ENCODE assay signal across 28 mouse cellular contexts in genomic region chr16:35714689-35715088, GRCm38 (mm10). TPM values are rescaled to one million over a fixed set of nuclear protein-coding genes. Genes with fewer than 3 reads are reported as not detected.
DNase-seq lines count a peak whose midpoint lies in the region; ATAC-seq and TF ChIP-seq lines count a peak whose summit lies in the region.
"Had no signal": no experiment of that assay in that cellular context is flagged by ENCODE, and none has a peak within 500 bp of the region (broad histone marks: within the 10 kb centered on the region; RNA-seq: fewer than 3 reads in every experiment).

No protein-coding gene starts in this region.

- no peaks in the 10 kb centered on the region; the same call in 1 of the 2 replicates for H3K9me3 ChIP-seq in forebrain, embryonic 13.5 days (replicated peaks)
- H3K9me3 ChIP-seq in forebrain, postnatal 0 days (ENCODE audit: low read length): 0 out of 2 replicates have a peak, but pooled peaks cover 3% of the 10 kb centered on the region
- H3K9me3 ChIP-seq in hindbrain, embryonic 13.5 days: no peaks in the 10 kb centered on the region
- H3K9me3 ChIP-seq in hindbrain, embryonic 11.5 days (ENCODE audit: control insufficient read depth, low read length): no peaks in the 10 kb centered on the region
- no peaks in the 10 kb centered on the region for H3K9me3 ChIP-seq in hindbrain, embryonic 15.5 days
- H3K9me3 ChIP-seq: embryonic facial prominence, embryonic 10.5 days; embryonic facial prominence, embryonic 15.5 days; kidney, embryonic 15.5 days; liver, embryonic 12.5 days had no signal

- peaks cover 12% of the 10 kb centered on the region; the same call in 1 of the 2 replicates for H3K4me1 ChIP-seq in forebrain, embryonic 13.5 days
- no peaks in the 10 kb centered on the region for H3K4me1 ChIP-seq in forebrain, postnatal 0 days (ENCODE audit: insufficient read depth)
- H3K4me1 ChIP-seq in hindbrain, embryonic 13.5 days (replicated peaks): peaks cover 32% of the 10 kb centered on the region
- no peaks in the 10 kb centered on the region; the same call in 1 of the 2 replicates for H3K4me1 ChIP-seq in hindbrain, embryonic 11.5 days (replicated peaks; ENCODE audit: control insufficient read depth, insufficient read depth, low read length)
- H3K4me1 ChIP-seq in hindbrain, embryonic 15.5 days (replicated peaks): peaks cover 19% of the 10 kb centered on the region
- no peaks in the 10 kb centered on the region for H3K4me1 ChIP-seq in olfactory bulb, adult 2 months (ENCODE audit: control insufficient read depth, insufficient read depth, low read length)
- H3K4me1 ChIP-seq: liver, embryonic 12.5 days had no signal

- H3K4me3 ChIP-seq in forebrain, embryonic 13.5 days: no peak overlapping the region
- H3K4me3 ChIP-seq in forebrain, postnatal 0 days (ENCODE audit: low read depth, low read length): no peak overlapping the region
- H3K4me3 ChIP-seq in hindbrain, embryonic 13.5 days: no peak overlapping the region
- H3K4me3 ChIP-seq in hindbrain, embryonic 11.5 days (ENCODE audit: low read depth, low read length): no peak overlapping the region
- no peak overlapping the region for H3K4me3 ChIP-seq in hindbrain, embryonic 15.5 days
- H3K4me3 ChIP-seq in olfactory bulb, adult 2 months (ENCODE audit: insufficient read depth, low read depth, low read length): no peak overlapping the region
- H3K4me3 ChIP-seq: embryonic facial prominence, embryonic 10.5 days; embryonic facial prominence, embryonic 15.5 days; gastrocnemius, adult 2 months; kidney, embryonic 15.5 days; layer of hippocampus, adult 2 months; liver, embryonic 12.5 days; myocyte had no signal

- DNase-seq in forebrain, postnatal 0 days: no peak
- no peak for DNase-seq in hindbrain, embryonic 11.5 days (ENCODE audit: low spot score)
- no peak for DNase-seq in lung, postnatal 4 days
- DNase-seq: adrenal gland, adult 2 months; cerebellum, adult 8-10 months; cerebellum, postnatal 25 days; gastrocnemius, adult 2 months; gastrocnemius, postnatal 36 days; heart, adult 18-20 months; heart, postnatal 36 days; kidney, adult 18-20 months; kidney, postnatal 25 days; liver, postnatal 0 days; lung, postnatal 36 days had no signal

- WGBS in forebrain, embryonic 13.5 days: 90% methylated on average over 7 of the region's 7 CpGs
- WGBS in forebrain, postnatal 0 days: 85% methylated on average over 7 of the region's 7 CpGs
- 83% methylated on average over 7 of the region's 7 CpGs for WGBS in hindbrain, embryonic 13.5 days
- WGBS in hindbrain, embryonic 11.5 days: 90% methylated on average over 7 of the region's 7 CpGs
- WGBS in hindbrain, embryonic 15.5 days: 75% methylated on average over 7 of the region's 7 CpGs
- 54% methylated on average over 7 of the region's 7 CpGs for WGBS in olfactory bulb, adult 2 months

- H3K9ac ChIP-seq in forebrain, embryonic 13.5 days: no peak overlapping the region
- H3K9ac ChIP-seq in forebrain, postnatal 0 days: no peak overlapping the region
- H3K9ac ChIP-seq in hindbrain, embryonic 13.5 days: no peak overlapping the region
- no peak overlapping the region for H3K9ac ChIP-seq in hindbrain, embryonic 11.5 days (ENCODE audit: low read depth, low read length)
- no peak overlapping the region for H3K9ac ChIP-seq in hindbrain, embryonic 15.5 days
- H3K9ac ChIP-seq: embryonic facial prominence, embryonic 15.5 days; kidney, embryonic 15.5 days; liver, embryonic 12.5 days; liver, postnatal 0 days had no signal

- no peak for ATAC-seq in forebrain, embryonic 13.5 days
- no peak for ATAC-seq in forebrain, postnatal 0 days
- peak; percentile 55; the same call in 1 of the 2 replicates for ATAC-seq in hindbrain, embryonic 13.5 days (ENCODE audit: low FRiP score)
- no peak for ATAC-seq in hindbrain, embryonic 11.5 days (ENCODE audit: low FRiP score)
- ATAC-seq in hindbrain, embryonic 15.5 days (ENCODE audit: low FRiP score, low read depth): peak; percentile 46; the same call in 1 of the 2 replicates
- no peak for ATAC-seq in megakaryocyte progenitor cell, adult 5-6 weeks (replicated peaks; ENCODE audit: poor library complexity)
- ATAC-seq: activated CD4-positive, CD25-positive, alpha-beta regulatory T cell, adult 4 months; liver, embryonic 12.5 days; liver, postnatal 0 days had no signal

- H3K36me3 ChIP-seq in forebrain, embryonic 13.5 days (ENCODE audit: poor library complexity, severe bottlenecking): peaks cover 20% of the 10 kb centered on the region
- H3K36me3 ChIP-seq in forebrain, postnatal 0 days (ENCODE audit: insufficient read depth): peaks cover 19% of the 10 kb centered on the region
- H3K36me3 ChIP-seq in hindbrain, embryonic 13.5 days: peaks cover 31% of the 10 kb centered on the region
- H3K36me3 ChIP-seq in hindbrain, embryonic 11.5 days (ENCODE audit: control insufficient read depth, insufficient read depth, low read length): no peaks in the 10 kb centered on the region
- peaks cover 14% of the 10 kb centered on the region; the same call in 1 of the 2 replicates for H3K36me3 ChIP-seq in hindbrain, embryonic 15.5 days

- H3K4me2 ChIP-seq in forebrain, embryonic 13.5 days: no peak overlapping the region
- no peak overlapping the region for H3K4me2 ChIP-seq in forebrain, postnatal 0 days (ENCODE audit: low read depth)
- H3K4me2 ChIP-seq in hindbrain, embryonic 13.5 days: no peak overlapping the region
- H3K4me2 ChIP-seq in hindbrain, embryonic 11.5 days (replicated peaks; ENCODE audit: low read depth, low read length): no peak overlapping the region
- no peak overlapping the region for H3K4me2 ChIP-seq in hindbrain, embryonic 15.5 days
- H3K4me2 ChIP-seq: embryonic facial prominence, embryonic 15.5 days; heart, embryonic 11.5 days; kidney, embryonic 15.5 days; liver, embryonic 12.5 days had no signal

- H3K27me3 ChIP-seq in forebrain, embryonic 13.5 days: no peaks in the 10 kb centered on the region
- no peaks in the 10 kb centered on the region for H3K27me3 ChIP-seq in forebrain, postnatal 0 days (ENCODE audit: insufficient read depth, low read length)
- no peaks in the 10 kb centered on the region for H3K27me3 ChIP-seq in hindbrain, embryonic 13.5 days
- H3K27me3 ChIP-seq in hindbrain, embryonic 11.5 days (ENCODE audit: control insufficient read depth, insufficient read depth, low read length): no peaks in the 10 kb centered on the region
- H3K27me3 ChIP-seq in hindbrain, embryonic 15.5 days: no peaks in the 10 kb centered on the region
- H3K27me3 ChIP-seq: CH12.LX; embryonic facial prominence, embryonic 15.5 days; kidney, embryonic 15.5 days; liver, embryonic 12.5 days had no signal

- TF ChIP-seq POLR2A in olfactory bulb, adult 2 months (IDR thresholded peaks at IDR 0.05; ENCODE audit: insufficient read depth, low read depth, low read length): no peak

- 0 out of 2 replicates have a peak overlapping the region, but pooled peaks have one; percentile 14 for H3K27ac ChIP-seq in forebrain, embryonic 13.5 days
- no peak overlapping the region for H3K27ac ChIP-seq in forebrain, postnatal 0 days (ENCODE audit: low read depth, low read length)
- H3K27ac ChIP-seq in hindbrain, embryonic 13.5 days: 0 out of 2 replicates have a peak overlapping the region, but pooled peaks have one; percentile 13
- no peak overlapping the region for H3K27ac ChIP-seq in hindbrain, embryonic 11.5 days (ENCODE audit: low read depth, low read length)
- 0 out of 2 replicates have a peak overlapping the region, but pooled peaks have one; percentile 46 for H3K27ac ChIP-seq in hindbrain, embryonic 15.5 days (replicated peaks)
- H3K27ac ChIP-seq in olfactory bulb, adult 2 months (ENCODE audit: insufficient read depth, low read depth, low read length): 0 out of 2 replicates have a peak overlapping the region, but pooled peaks have one; percentile 23
- H3K27ac ChIP-seq: embryonic facial prominence, embryonic 10.5 days; embryonic facial prominence, embryonic 15.5 days; kidney, embryonic 15.5 days; layer of hippocampus, adult 2 months; liver, embryonic 12.5 days had no signal

- no peak for TF ChIP-seq CTCF in forebrain, postnatal 0 days (IDR thresholded peaks at IDR 0.05; ENCODE audit: low read depth)
- no peak for TF ChIP-seq CTCF in olfactory bulb, adult 2 months (IDR thresholded peaks at IDR 0.05; ENCODE audit: insufficient read depth, low read depth, low read length)

RNA-seq across cellular contexts. Expression of gene Dirc2, which starts 54.5 kb away (rescaled TPM):
- polyA plus RNA-seq in forebrain, embryonic 13.5 days (2015; fragmentation: Nextera tagmentation; extraction: Ambion mirVana): 22.6 and 23.8 TPM in 2 replicates
- total RNA-seq in forebrain, postnatal 0 days (2014; rRNA removed): 80.9 and 90.9 TPM in 2 replicates
- polyA plus RNA-seq in forebrain, postnatal 0 days (2015; fragmentation: Nextera tagmentation; extraction: Ambion mirVana): 41.6 and 50.1 TPM in 2 replicates
- 27.1 and 30.8 TPM in 2 replicates for polyA plus RNA-seq in hindbrain, embryonic 13.5 days (2015; fragmentation: Nextera tagmentation; extraction: Ambion mirVana)
- 20.1 and 21.1 TPM in 2 replicates for polyA plus RNA-seq in hindbrain, embryonic 11.5 days (2014; fragmentation: Nextera tagmentation; extraction: Ambion mirVana)
- 33.9 and 34.8 TPM in 2 replicates for polyA plus RNA-seq in hindbrain, embryonic 15.5 days (2015; fragmentation: Nextera tagmentation; extraction: Ambion mirVana)
- polyA plus RNA-seq in olfactory bulb, adult 2 months (2012; ENCODE audit: insufficient read depth, insufficient read length, low replicate concordance, missing spikeins): not detected in 2 replicates
- total RNA-seq in megakaryocyte progenitor cell, adult 5-6 weeks (2015): 24.3 and 25.5 TPM in 2 replicates
- total RNA-seq in megakaryocyte progenitor cell, adult 5-6 weeks (2017): 13.2 and 15.3 TPM in 2 replicates

RNA-seq across cellular contexts. Expression of gene Hspbap1, which starts 55.5 kb away (rescaled TPM):
- 20.2 and 21.0 TPM in 2 replicates for polyA plus RNA-seq in forebrain, embryonic 13.5 days (2015; fragmentation: Nextera tagmentation; extraction: Ambion mirVana)
- total RNA-seq in forebrain, postnatal 0 days (2014; rRNA removed): 7.2 and 8.2 TPM in 2 replicates
- 5.1 and 6.8 TPM in 2 replicates for polyA plus RNA-seq in forebrain, postnatal 0 days (2015; fragmentation: Nextera tagmentation; extraction: Ambion mirVana)
- 18.6 and 18.8 TPM in 2 replicates for polyA plus RNA-seq in hindbrain, embryonic 13.5 days (2015; fragmentation: Nextera tagmentation; extraction: Ambion mirVana)
- 24.7 and 25.2 TPM in 2 replicates for polyA plus RNA-seq in hindbrain, embryonic 11.5 days (2014; fragmentation: Nextera tagmentation; extraction: Ambion mirVana)
- polyA plus RNA-seq in hindbrain, embryonic 15.5 days (2015; fragmentation: Nextera tagmentation; extraction: Ambion mirVana): 14.5 and 17.1 TPM in 2 replicates
- not detected in 2 replicates for polyA plus RNA-seq in olfactory bulb, adult 2 months (2012; ENCODE audit: insufficient read depth, insufficient read length, low replicate concordance, missing spikeins)
- 1.2 and 3.6 TPM in 2 replicates for total RNA-seq in megakaryocyte progenitor cell, adult 5-6 weeks (2015)
- 3.8 and 4.1 TPM in 2 replicates for total RNA-seq in megakaryocyte progenitor cell, adult 5-6 weeks (2017)

Comparison
In these comparisons a context has a peak if more than half of its experiments do, and no peak if none do; other contexts are left out.
1. ATAC-seq: peak in hindbrain, embryonic 13.5 days (single experiment) and hindbrain, embryonic 15.5 days (single experiment); none in forebrain, embryonic 13.5 days (single experiment), forebrain, postnatal 0 days (single experiment), hindbrain, embryonic 11.5 days (single experiment) and megakaryocyte progenitor cell, adult 5-6 weeks (single experiment).
2. H3K27ac ChIP-seq: peak in forebrain, embryonic 13.5 days (single experiment), hindbrain, embryonic 13.5 days (single experiment), hindbrain, embryonic 15.5 days (single experiment) and olfactory bulb, adult 2 months (single experiment); none in forebrain, postnatal 0 days (single experiment) and hindbrain, embryonic 11.5 days (single experiment).